Mouse (Mus musculus): Measurements from ENCODE around the gene Tenm4. TPM values are rescaled to one million over a fixed set of nuclear protein-coding genes. Genes with fewer than 3 reads are reported as not detected.

Tenm4 gene
- polyA plus RNA-seq, 1 experiment from 2014 or later: 11.4 TPM

- Histone ChIP-seq H3K27me3 (ENCODE audit: control insufficient read depth, insufficient read depth, low read length) (peaks cover 12% of the 10 kb centered on the region), H3K27ac (ENCODE audit: low read depth, low read length) (no peak overlapping the region), H3K4me1 (ENCODE audit: control insufficient read depth, insufficient read depth, low read length) (no peaks in the 10 kb centered on the region), H3K9me3 (replicated peaks; ENCODE audit: control insufficient read depth, low read length) (no peaks in the 10 kb centered on the region), H3K36me3 (ENCODE audit: control insufficient read depth, insufficient read depth, low read length) (no peaks in the 10 kb centered on the region), H3K9ac (ENCODE audit: low read depth, low read length) (no peak overlapping the region), H3K4me3 (ENCODE audit: low read depth, low read length) (no peak overlapping the region), H3K4me2 (no peak overlapping the region)
- no peak for ATAC-seq (replicated peaks; ENCODE audit: insufficient number of reproducible peaks, low FRiP score, low TSS enrichment)
- WGBS (ENCODE audit: insufficient replicate concordance): 67% methylated on average over 16 of the region's 16 CpGs
Measured at GRCm38 (mm10) chr7:96907971-96908680, 737.1 kb downstream of the Tenm4 start.

GRCm38 (mm10) chr7:96909856-96910255, 738.8 kb downstream of the Tenm4 start:
- H3K4me1 ChIP-seq (ENCODE audit: control insufficient read depth, insufficient read depth, low read length): no peaks in the 10 kb centered on the region
- 77% methylated on average over 5 of the region's 5 CpGs for WGBS (ENCODE audit: insufficient replicate concordance)
- no peak overlapping the region for H3K27ac ChIP-seq (ENCODE audit: low read depth, low read length)
- no peaks in the 10 kb centered on the region for H3K9me3 ChIP-seq (replicated peaks; ENCODE audit: control insufficient read depth, low read length)
- no peak overlapping the region for H3K9ac ChIP-seq (ENCODE audit: low read depth, low read length)
- no peaks in the 10 kb centered on the region for H3K36me3 ChIP-seq (ENCODE audit: control insufficient read depth, insufficient read depth, low read length)
- H3K4me3 ChIP-seq (ENCODE audit: low read depth, low read length): no peak overlapping the region
- H3K4me2 ChIP-seq: no peak overlapping the region
- H3K27me3 ChIP-seq (ENCODE audit: control insufficient read depth, insufficient read depth, low read length): peaks cover 14% of the 10 kb centered on the region
- ATAC-seq (replicated peaks; ENCODE audit: insufficient number of reproducible peaks, low FRiP score, low TSS enrichment): no peak

GRCm38 (mm10) chr7:96910310-96910960, 739.4 kb downstream of the Tenm4 start:
- Histone ChIP-seq H3K27ac (ENCODE audit: low read depth, low read length) (no peak overlapping the region), H3K9me3 (replicated peaks; ENCODE audit: control insufficient read depth, low read length) (no peaks in the 10 kb centered on the region), H3K4me3 (ENCODE audit: low read depth, low read length) (no peak overlapping the region), H3K9ac (ENCODE audit: low read depth, low read length) (no peak overlapping the region), H3K4me2 (no peak overlapping the region), H3K27me3 (ENCODE audit: control insufficient read depth, insufficient read depth, low read length) (peaks cover 20% of the 10 kb centered on the region), H3K36me3 (ENCODE audit: control insufficient read depth, insufficient read depth, low read length) (no peaks in the 10 kb centered on the region), H3K4me1 (ENCODE audit: control insufficient read depth, insufficient read depth, low read length) (no peaks in the 10 kb centered on the region)
- WGBS (ENCODE audit: insufficient replicate concordance): 73% methylated on average over 12 of the region's 12 CpGs
- ATAC-seq (replicated peaks; ENCODE audit: insufficient number of reproducible peaks, low FRiP score, low TSS enrichment): no peak

GRCm38 (mm10) chr7:96914031-96914430, 743.0 kb downstream of the Tenm4 start:
- Histone ChIP-seq H3K36me3 (ENCODE audit: control insufficient read depth, insufficient read depth, low read length) (no peaks in the 10 kb centered on the region), H3K4me1 (ENCODE audit: control insufficient read depth, insufficient read depth, low read length) (no peaks in the 10 kb centered on the region), H3K27me3 (ENCODE audit: control insufficient read depth, insufficient read depth, low read length) (peaks cover 24% of the 10 kb centered on the region), H3K4me2 (no peak overlapping the region), H3K9ac (ENCODE audit: low read depth, low read length) (no peak overlapping the region), H3K4me3 (ENCODE audit: low read depth, low read length) (no peak overlapping the region), H3K27ac (ENCODE audit: low read depth, low read length) (no peak overlapping the region), H3K9me3 (replicated peaks; ENCODE audit: control insufficient read depth, low read length) (no peaks in the 10 kb centered on the region)
- whole genome bisulfite sequencing (ENCODE audit: insufficient replicate concordance): 9% methylated on average over 6 of the region's 6 CpGs
- no peak for ATAC-seq (replicated peaks; ENCODE audit: insufficient number of reproducible peaks, low FRiP score, low TSS enrichment)

GRCm38 (mm10) chr7:96915452-96916105, 744.5 kb downstream of the Tenm4 start:
- no peak overlapping the region for H3K4me3 ChIP-seq (ENCODE audit: low read depth, low read length)
- 0% methylated on average over 2 of the region's 2 CpGs for WGBS (ENCODE audit: insufficient replicate concordance)
- H3K36me3 ChIP-seq (ENCODE audit: control insufficient read depth, insufficient read depth, low read length): no peaks in the 10 kb centered on the region
- H3K4me1 ChIP-seq (ENCODE audit: control insufficient read depth, insufficient read depth, low read length): no peaks in the 10 kb centered on the region
- H3K27ac ChIP-seq (ENCODE audit: low read depth, low read length): no peak overlapping the region
- no peaks in the 10 kb centered on the region for H3K9me3 ChIP-seq (replicated peaks; ENCODE audit: control insufficient read depth, low read length)
- H3K9ac ChIP-seq (ENCODE audit: low read depth, low read length): no peak overlapping the region
- H3K4me2 ChIP-seq: no peak overlapping the region
- peaks cover 24% of the 10 kb centered on the region for H3K27me3 ChIP-seq (ENCODE audit: control insufficient read depth, insufficient read depth, low read length)
- no peak for ATAC-seq (replicated peaks; ENCODE audit: insufficient number of reproducible peaks, low FRiP score, low TSS enrichment)

- Histone ChIP-seq H3K27me3 (ENCODE audit: control insufficient read depth, insufficient read depth, low read length) (peaks cover 4% of the 10 kb centered on the region; the same call in 1 of the 2 replicates), H3K9ac (ENCODE audit: low read depth, low read length) (no peak overlapping the region), H3K27ac (ENCODE audit: low read depth, low read length) (no peak overlapping the region), H3K4me2 (no peak overlapping the region), H3K4me3 (ENCODE audit: low read depth, low read length) (no peak overlapping the region), H3K9me3 (replicated peaks; ENCODE audit: control insufficient read depth, low read length) (no peaks in the 10 kb centered on the region), H3K4me1 (ENCODE audit: control insufficient read depth, insufficient read depth, low read length) (no peaks in the 10 kb centered on the region), H3K36me3 (ENCODE audit: control insufficient read depth, insufficient read depth, low read length) (no peaks in the 10 kb centered on the region)
- WGBS (ENCODE audit: insufficient replicate concordance): 77% methylated on average over 7 of the region's 7 CpGs
- no peak for ATAC-seq (replicated peaks; ENCODE audit: insufficient number of reproducible peaks, low FRiP score, low TSS enrichment)
Measured at GRCm38 (mm10) chr7:96920447-96921095, 749.5 kb downstream of the Tenm4 start.

DNA sequence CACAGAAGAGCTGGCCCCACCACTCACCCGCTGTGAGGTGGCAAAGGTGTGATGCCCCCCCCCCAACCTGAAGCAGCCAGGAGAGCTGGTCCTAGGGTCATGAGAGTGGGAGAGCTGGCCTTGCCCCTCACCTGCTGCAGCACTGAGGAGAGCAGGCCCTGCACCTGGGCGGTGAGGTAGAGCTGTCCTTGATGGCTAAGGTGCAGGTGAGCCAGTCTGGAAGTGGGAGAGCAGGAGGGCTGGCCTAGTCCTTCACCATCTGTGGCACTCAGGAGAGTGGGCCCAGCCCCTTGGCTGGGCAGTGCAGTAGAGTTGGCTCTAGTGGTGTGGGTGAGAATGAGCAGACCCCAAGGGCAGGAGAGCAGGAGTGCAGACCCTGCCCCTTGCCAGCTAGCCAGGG, 751.9 kb downstream of the Tenm4 start:
- no peak overlapping the region for H3K4me3 ChIP-seq (ENCODE audit: low read depth, low read length)
- H3K4me1 ChIP-seq (ENCODE audit: control insufficient read depth, insufficient read depth, low read length): no peaks in the 10 kb centered on the region
- H3K9me3 ChIP-seq (replicated peaks; ENCODE audit: control insufficient read depth, low read length): no peaks in the 10 kb centered on the region
- 77% methylated on average over 2 of the region's 2 CpGs for WGBS (ENCODE audit: insufficient replicate concordance)
- peaks cover under 1% of the 10 kb centered on the region; the same call in 1 of the 2 replicates for H3K27me3 ChIP-seq (ENCODE audit: control insufficient read depth, insufficient read depth, low read length)
- no peak overlapping the region for H3K27ac ChIP-seq (ENCODE audit: low read depth, low read length)
- no peaks in the 10 kb centered on the region for H3K36me3 ChIP-seq (ENCODE audit: control insufficient read depth, insufficient read depth, low read length)
- ATAC-seq (replicated peaks; ENCODE audit: insufficient number of reproducible peaks, low FRiP score, low TSS enrichment): no peak
- no peak overlapping the region for H3K4me2 ChIP-seq
- no peak overlapping the region for H3K9ac ChIP-seq (ENCODE audit: low read depth, low read length)

- no peaks in the 10 kb centered on the region for H3K4me1 ChIP-seq (ENCODE audit: control insufficient read depth, insufficient read depth, low read length)
- no peak overlapping the region for H3K9ac ChIP-seq (ENCODE audit: low read depth, low read length)
- no peak for ATAC-seq (replicated peaks; ENCODE audit: insufficient number of reproducible peaks, low FRiP score, low TSS enrichment)
- 72% methylated on average over 5 of the region's 5 CpGs for WGBS (ENCODE audit: insufficient replicate concordance)
- no peaks in the 10 kb centered on the region for H3K36me3 ChIP-seq (ENCODE audit: control insufficient read depth, insufficient read depth, low read length)
- no peaks in the 10 kb centered on the region for H3K27me3 ChIP-seq (ENCODE audit: control insufficient read depth, insufficient read depth, low read length)
- H3K4me3 ChIP-seq (ENCODE audit: low read depth, low read length): no peak overlapping the region
- H3K9me3 ChIP-seq (replicated peaks; ENCODE audit: control insufficient read depth, low read length): no peaks in the 10 kb centered on the region
- no peak overlapping the region for H3K4me2 ChIP-seq
- no peak overlapping the region for H3K27ac ChIP-seq (ENCODE audit: low read depth, low read length)
Measured at GRCm38 (mm10) chr7:96943715-96944377, 772.8 kb downstream of the Tenm4 start.

Measured in heart, embryonic 11.5 days (tissue).